11 mouse cellular contexts compared by ENCODE assay signal in genomic region chr7:67414766-67415165, GRCm38 (mm10). TPM values are rescaled to one million over a fixed set of nuclear protein-coding genes. Genes with fewer than 3 reads are reported as not detected.
DNase-seq lines count a peak whose midpoint lies in the region; ATAC-seq and TF ChIP-seq lines count a peak whose summit lies in the region.
"Had no signal": no experiment of that assay in that cellular context is flagged by ENCODE, and none has a peak within 500 bp of the region (broad histone marks: within the 10 kb centered on the region; RNA-seq: fewer than 3 reads in every experiment).

No protein-coding gene starts in this region.

- WGBS in thymus, adult 2 months = 54% methylated on average over 8 of the region's 8 CpGs
- 11% methylated on average over 8 of the region's 8 CpGs for WGBS in heart, embryonic 14.5 days

- TF ChIP-seq CTCF in thymus, adult 2 months (IDR thresholded peaks at IDR 0.05; ENCODE audit: borderline replicate concordance, control insufficient read depth, extremely low read depth, insufficient read depth, low read length, poor library complexity) = no peak

- peak; percentile 70 for ATAC-seq in frontal cortex, adult (ENCODE audit: low TSS enrichment)
- 0 out of 2 replicates have a peak, but pooled peaks have one; percentile 61 for ATAC-seq in heart, embryonic 14.5 days (ENCODE audit: insufficient number of reproducible peaks, insufficient read depth, low FRiP score, low read depth)

- H3K4me2 ChIP-seq in heart, embryonic 14.5 days (ENCODE audit: low read length) = no peak overlapping the region
- H3K4me2 ChIP-seq: hindbrain, embryonic 15.5 days had no signal

- H3K4me1 ChIP-seq in thymus, adult 2 months (replicated peaks; ENCODE audit: control insufficient read depth, insufficient read depth, low read length) = peaks cover 29% of the 10 kb centered on the region
- H3K4me1 ChIP-seq in heart, embryonic 14.5 days (ENCODE audit: control insufficient read depth in 2 of 2, insufficient read depth in 2 of 2, low read length in 2 of 2) = peaks cover 5 to 6% of the 10 kb centered on the region in 2 experiments
- H3K4me1 ChIP-seq: hindbrain, embryonic 15.5 days; midbrain, embryonic 10.5 days had no signal

- no peaks in the 10 kb centered on the region for H3K27me3 ChIP-seq in thymus, adult 2 months (ENCODE audit: control insufficient read depth, insufficient read depth, low read length)
- H3K27me3 ChIP-seq in heart, embryonic 14.5 days (ENCODE audit: control insufficient read depth, insufficient read depth, low read length) = no peaks in the 10 kb centered on the region
- H3K27me3 ChIP-seq in splenic B cell, adult 2 months (ENCODE audit: control insufficient read depth, insufficient read depth, low read length, poor library complexity, severe bottlenecking) = no peaks in the 10 kb centered on the region
- H3K27me3 ChIP-seq: hindbrain, embryonic 15.5 days had no signal

- TF ChIP-seq POLR2A in thymus, adult 2 months (IDR thresholded peaks at IDR 0.05; ENCODE audit: control insufficient read depth, extremely low read depth, insufficient read depth, low read length, poor library complexity) = no peak

- H3K9ac ChIP-seq in heart, embryonic 14.5 days (ENCODE audit: low read length) = peak overlapping the region; percentile 23; the same call in 1 of the 2 replicates
- H3K9ac ChIP-seq: hindbrain, embryonic 15.5 days had no signal

- no peak overlapping the region for H3K4me3 ChIP-seq in thymus, adult 2 months (ENCODE audit: control insufficient read depth, insufficient read depth, low read length)
- no peak overlapping the region; a peak in 1 of 4 replicates for H3K4me3 ChIP-seq in heart, embryonic 14.5 days (ENCODE audit: control insufficient read depth in 1 of 2, insufficient read depth in 1 of 2, low read depth in 1 of 2, low read length in 2 of 2)
- H3K4me3 ChIP-seq: hindbrain, embryonic 15.5 days; left cerebral cortex, adult 2 months; midbrain, embryonic 10.5 days had no signal

- DNase-seq in frontal cortex, postnatal 25 days (ENCODE audit: low spot score in 2 of 2) = no peak
- peak; percentile 33 for DNase-seq in thymus, postnatal 25 days
- DNase-seq in thymus, adult 2 months = no peak
- peak; percentile 46 for DNase-seq in splenic B cell, adult 2 months (ENCODE audit: low read depth, low spot score)
- DNase-seq in urinary bladder, postnatal 36 days (ENCODE audit: low spot score in 2 of 2) = no peak
- DNase-seq in adrenal gland, postnatal 36 days = no peak

- H3K9me3 ChIP-seq in heart, embryonic 14.5 days (ENCODE audit: control insufficient read depth, low read length) = no peaks in the 10 kb centered on the region
- H3K9me3 ChIP-seq: hindbrain, embryonic 15.5 days; midbrain, embryonic 10.5 days had no signal

- H3K36me3 ChIP-seq in thymus, adult 2 months (ENCODE audit: control insufficient read depth, insufficient read depth, low read length) = no peaks in the 10 kb centered on the region
- H3K36me3 ChIP-seq in heart, embryonic 14.5 days (ENCODE audit: control insufficient read depth, insufficient read depth, low read length) = no peaks in the 10 kb centered on the region
- H3K36me3 ChIP-seq in splenic B cell, adult 2 months (ENCODE audit: control insufficient read depth, insufficient read depth, low read length, poor library complexity, severe bottlenecking) = no peaks in the 10 kb centered on the region
- H3K36me3 ChIP-seq: hindbrain, embryonic 15.5 days; midbrain, embryonic 10.5 days had no signal

- H3K27ac ChIP-seq in thymus, adult 2 months (ENCODE audit: control insufficient read depth, insufficient read depth, low read length) = no peak overlapping the region
- peak overlapping the region; percentile 63 to 91 for H3K27ac ChIP-seq in heart, embryonic 14.5 days (replicated peaks in 1 of 2; ENCODE audit: control insufficient read depth in 1 of 2, insufficient read depth in 1 of 2, low read depth in 2 of 2, low read length in 2 of 2)
- H3K27ac ChIP-seq: hindbrain, embryonic 15.5 days; left cerebral cortex, adult 2 months; midbrain, embryonic 10.5 days had no signal

RNA-seq across cellular contexts. Expression of gene Mef2a, which starts 42.1 kb away (rescaled TPM):
- 66.6 and 75.3 TPM in 2 replicates for polyA plus RNA-seq in thymus, adult 2 months (2012; rRNA removed)
- 144 and 149 TPM in 2 replicates for polyA plus RNA-seq in heart, embryonic 14.5 days (2014; fragmentation: Nextera tagmentation; extraction: Ambion mirVana)
- total RNA-seq in adrenal gland, postnatal 36 days (2021) = 10 to 100 TPM; 52.6 to 57.7 TPM

Comparison
In these comparisons a context has a peak if more than half of its experiments do, and no peak if none do; other contexts are left out.
1. DNase-seq: peak in thymus, postnatal 25 days (single experiment) and splenic B cell, adult 2 months (single experiment); none in frontal cortex, postnatal 25 days (0 of 2), thymus, adult 2 months (single experiment), urinary bladder, postnatal 36 days (0 of 2) and adrenal gland, postnatal 36 days (0 of 2).